Mouse (Mus musculus) effector memory CD4-positive, alpha-beta T cell, adult 7 months (primary cell): ENCODE results near the gene Uchl4. TPM values are rescaled to one million over a fixed set of nuclear protein-coding genes. Genes with fewer than 3 reads are reported as not detected.

Source experiments
- polyA plus RNA-seq: library from polyadenylated mRNA; unstranded; fragments of 100-300 nt; shearing (Covaris generic); gene quantifications from one replicate; pipeline ENCODE4 v1.2.1, GENCODE M21; 2017

The Uchl4 gene
- polyA plus RNA-seq, result 11.6 TPM

GRCm38 (mm10) chr9:64234768-64235435, at the start of gene Uchl4:
Gene Uchl4 (plus strand): TSS chr9:64235201.

GRCm38 (mm10) chr9:64253021-64253904, 18.3 kb downstream of the Uchl4 start, which contains the start of gene Map2k1:
Gene Map2k1 (minus strand): TSS chr9:64253631.

GRCm38 (mm10) chr9:64281105-64281780, 46.2 kb downstream of the Uchl4 start, which contains the start of gene Tipin:
Gene Tipin (plus strand): TSS chr9:64281581.

Other genes starting within 250 kb of the Uchl4 start
- gene Smad6, start 213.1 kb upstream of the Uchl4 start, polyA plus RNA-seq, result not detected
- 2.8 TPM for gene Lctl, start 118.1 kb upstream of the Uchl4 start, polyA plus RNA-seq
- 2.4 TPM for gene Zwilch, start 62.1 kb upstream of the Uchl4 start, polyA plus RNA-seq
- 1,626 TPM for gene Rpl4, start 61.8 kb upstream of the Uchl4 start, polyA plus RNA-seq
- gene Snapc5, start 55.9 kb upstream of the Uchl4 start, polyA plus RNA-seq, result 30.1 TPM
- 84.9 TPM for gene Map2k1, start 18.4 kb downstream of the Uchl4 start, polyA plus RNA-seq
- 20.1 TPM for gene Tipin, start 46.4 kb downstream of the Uchl4 start, polyA plus RNA-seq
- gene Dis3l, start 106.1 kb downstream of the Uchl4 start, polyA plus RNA-seq, result 15.7 TPM
- 0.20 TPM for gene Megf11, start 150.4 kb downstream of the Uchl4 start, polyA plus RNA-seq